Mouse (Mus musculus): Measurements from ENCODE around the gene Rilpl1.

DNA sequence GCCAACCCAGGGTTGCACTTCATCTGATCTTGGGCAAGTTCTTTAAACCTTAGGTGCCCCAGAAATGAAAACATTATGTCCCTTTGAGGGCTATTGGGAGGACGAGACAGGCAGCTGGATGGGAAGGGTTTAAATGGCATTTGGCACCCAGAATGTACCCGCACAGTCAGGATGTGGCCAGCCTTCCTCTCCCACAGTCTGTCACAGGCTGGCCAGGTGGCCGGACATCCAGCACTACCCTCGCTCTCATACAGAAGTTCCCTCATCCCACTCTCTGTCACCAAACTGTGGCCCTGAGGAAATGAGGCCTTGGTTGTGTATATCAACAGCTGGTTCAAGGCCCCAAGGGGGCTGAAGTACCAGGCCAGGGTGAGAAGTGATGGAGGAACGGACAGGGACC is 6.2 kb downstream of the Rilpl1 start:
- TF ChIP-seq POLR2A (IDR thresholded peaks at IDR 0.05; ENCODE audit: low read depth, low read length) (no peak), CTCF (IDR thresholded peaks at IDR 0.05; ENCODE audit: extremely low read depth, insufficient read length, insufficient replicate concordance, low read depth, low read length) (no peak)
